Mouse (Mus musculus) embryonic stem cell, embryonic (primary cell): Measurements from ENCODE around the gene Hbq1a.

Source experiments
- CTCF ChIA-PET, 4 experiments: fragments of 300-600 bp in 2 of 4; fragments of 350-600 bp in 2 of 4; sonication (Branson Sonifier 250); formaldehyde crosslinking; loops; one replicate each; lab custom pipeline; 2022; ENCODE audit warnings: inconsistent platforms in 2 of 4; lab: Charles Lee
- POLR2A ChIA-PET, 4 experiments: fragments of 300-600 bp in 2 of 4; fragments of 350-600 bp in 2 of 4; sonication (Branson Sonifier 250); formaldehyde crosslinking; loops; one replicate each; lab custom pipeline; 2022; ENCODE audit warnings: antibody characterized with exemption in 4 of 4, inconsistent platforms in 1 of 4; lab: Charles Lee

The Hbq1a gene

DNA sequence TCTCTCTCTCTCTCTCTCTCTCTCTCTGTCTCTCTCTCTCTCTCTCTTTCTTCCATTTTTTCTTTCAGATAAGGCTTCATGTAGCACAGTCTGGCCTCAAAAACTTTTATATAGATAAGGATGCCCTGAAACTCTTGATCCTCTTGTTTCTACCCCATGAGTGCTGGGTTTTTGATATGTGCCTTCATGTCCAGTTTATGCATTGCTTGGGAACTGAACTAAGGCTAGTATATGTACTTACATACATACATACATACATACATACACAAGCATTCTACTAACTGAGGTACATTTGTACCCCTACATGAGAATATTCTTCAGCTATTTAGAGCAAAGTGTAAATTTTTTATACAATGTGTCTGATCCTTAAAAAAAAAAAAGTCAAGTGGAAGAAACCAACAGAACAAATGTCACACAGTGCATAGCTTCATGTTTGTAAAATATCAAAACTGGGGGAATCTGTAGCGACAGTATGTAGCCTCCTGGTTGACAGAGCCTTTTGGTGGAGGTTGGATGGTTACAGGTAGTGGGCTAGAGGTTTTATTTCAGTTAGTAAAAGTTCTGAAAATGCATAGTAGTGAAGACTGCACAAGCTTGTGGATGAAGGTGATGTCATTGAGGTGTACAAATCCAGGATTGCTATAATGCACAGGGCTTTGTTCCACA is 1.9 kb upstream of the Hbq1a start:
- POLR2A ChIA-PET, result no interaction called here

DNA sequence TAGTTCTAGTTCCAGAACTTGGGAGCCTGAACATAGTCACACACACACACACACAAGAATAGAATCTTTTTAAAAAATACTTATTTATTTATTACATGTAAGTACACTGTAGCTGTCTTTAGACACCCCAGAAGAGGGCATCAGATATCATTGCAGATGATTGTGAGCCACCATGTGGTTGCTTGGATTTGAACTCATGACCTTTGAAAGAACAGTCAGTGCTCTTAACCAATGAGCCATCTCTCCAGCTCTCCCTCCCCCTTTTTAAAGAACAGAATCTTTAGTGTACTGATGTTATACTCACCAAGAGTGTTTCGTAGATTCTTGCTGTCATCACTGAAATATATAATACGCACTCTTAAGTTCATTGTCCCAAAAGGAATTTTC is 1.3 kb upstream of the Hbq1a start:
- POLR2A ChIA-PET, result no interaction called here
- CTCF ChIA-PET, result interaction anchor here in 3 of 4 experiments (0.7 to 1.3 kb wide), 4 partner anchors 12 to 32 kb away, joined by 3 to 6 read pairs (median 4); partner anchors contain the start of gene Hbq1b (in 1 of the 3)

More for the DNA sequence above, 1.9 kb upstream of the Hbq1a start:
- CTCF ChIA-PET, result interaction anchor here in 3 of 4 experiments (0.7 to 1.3 kb wide), 4 partner anchors 11 to 31 kb away, joined by 3 to 6 read pairs (median 4); partner anchors contain the start of gene Hbq1b (in 1 of the 3)

DNA sequence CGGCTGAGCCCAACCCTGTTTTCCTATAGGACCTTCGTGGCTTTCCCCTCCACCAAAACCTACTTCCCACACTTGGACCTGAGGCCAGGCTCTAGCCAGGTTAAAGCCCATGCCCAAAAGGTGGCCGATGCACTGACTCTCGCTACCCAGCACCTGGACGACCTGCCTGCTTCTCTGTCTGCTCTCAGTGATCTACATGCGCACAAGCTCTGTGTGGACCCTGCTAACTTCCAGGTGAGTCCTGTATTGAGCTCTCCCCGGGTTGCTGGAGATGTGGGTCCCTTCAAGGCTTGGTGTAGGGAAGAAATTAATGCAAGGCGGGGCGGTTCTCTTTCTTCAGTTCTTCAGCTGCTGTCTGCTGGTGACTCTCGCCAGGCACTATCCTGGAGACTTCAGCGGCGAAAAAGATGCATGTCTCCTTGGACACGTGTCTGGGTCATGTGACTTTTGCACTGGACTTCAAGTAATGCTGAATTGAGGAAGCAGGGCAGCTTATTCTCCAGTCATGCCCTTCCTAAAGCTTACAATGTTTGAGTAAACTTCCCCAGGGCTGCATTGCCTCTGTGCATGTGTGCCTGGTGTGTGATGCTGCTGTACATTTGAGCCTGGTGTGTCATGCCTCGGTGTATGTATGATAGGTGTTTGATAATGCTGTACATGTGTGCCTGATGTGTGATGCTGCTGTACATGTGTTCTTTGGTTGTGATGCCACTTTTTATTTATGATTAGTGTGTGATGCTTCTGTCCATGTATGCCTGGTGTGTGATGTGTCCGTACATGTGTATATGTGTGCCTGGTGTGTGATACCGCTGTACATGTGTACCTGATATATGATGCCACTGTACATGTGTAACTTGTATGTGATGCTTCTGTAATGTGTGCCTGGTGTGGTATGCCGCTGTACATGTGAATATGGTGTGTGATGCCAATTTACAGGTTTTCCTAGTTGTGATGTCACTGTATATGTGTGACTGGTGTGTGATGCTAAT is 704 bp downstream of the Hbq1a start:
- ChIA-PET POLR2A (interaction anchor here in 1 of 4 experiments (0.8 to 1.2 kb wide), 4 partner anchors 14 to 82 kb away, joined by 3 to 6 read pairs (median 4); partner anchors contain the start of gene Hbq1b), CTCF (interaction anchor here (0.7 to 1.8 kb wide), 36 partner anchors 10 to 906 kb away, joined by 3 to 49 read pairs (median 4); partner anchors contain the start of genes Hbq1b (in 2 of the 4), Snrnp25 (in 1 of the 4) and Ubtd2 (in 1 of the 4))

DNA sequence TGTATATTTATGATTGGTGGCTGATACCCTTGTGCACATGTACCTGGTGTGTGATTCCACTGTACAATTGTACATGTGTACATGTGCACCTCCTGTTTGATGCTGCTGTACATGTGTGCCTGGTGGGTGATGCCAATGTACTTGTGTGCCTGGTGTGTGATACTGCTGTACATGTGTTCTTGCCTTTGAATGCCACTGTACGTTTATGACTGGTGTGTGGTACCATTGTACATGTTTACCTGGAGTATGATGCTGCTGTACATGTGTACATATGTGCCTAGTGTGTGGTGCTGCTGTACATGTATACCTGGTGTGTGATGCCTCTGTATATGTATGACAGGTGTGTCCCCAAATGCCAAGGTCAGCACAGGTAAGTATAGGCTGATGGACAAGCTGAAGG is 1.6 kb downstream of the Hbq1a start:
- ChIA-PET POLR2A (no interaction called here), CTCF (no interaction called here)

DNA sequence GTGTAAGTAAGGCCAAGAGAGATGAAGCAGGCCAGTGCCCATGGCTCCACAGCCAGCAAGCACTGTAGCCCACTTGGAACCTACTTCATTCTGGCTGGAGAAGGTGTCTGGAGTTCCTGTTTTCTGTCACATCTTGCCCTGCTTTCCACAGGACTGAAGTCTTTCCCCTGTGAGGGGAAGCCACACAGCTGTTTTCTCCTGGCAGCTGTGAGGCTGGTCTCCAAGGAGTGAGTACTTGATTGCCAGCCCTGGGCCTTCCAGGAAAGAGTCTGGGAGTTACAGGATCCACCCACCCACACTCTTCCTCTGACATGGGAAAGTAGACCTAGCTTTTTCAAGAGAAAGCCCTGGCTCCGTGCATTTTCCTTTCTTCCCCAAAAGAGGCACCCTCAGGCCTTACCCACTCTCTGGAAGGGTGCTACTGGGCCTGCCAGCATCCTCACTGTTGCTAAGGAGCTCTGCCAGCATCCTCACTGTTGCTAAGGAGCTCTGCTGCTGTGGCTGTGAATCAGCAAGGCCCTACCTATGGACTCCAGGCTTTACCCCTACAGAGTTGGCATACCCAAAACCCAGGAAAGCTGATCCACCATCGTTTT is 3.1 kb downstream of the Hbq1a start:
- POLR2A ChIA-PET, result interaction anchor here in 3 of 4 experiments (0.6 to 1.7 kb wide), 4 partner anchors 17 to 288 kb away, joined by 3 to 6 read pairs (median 4); no protein-coding TSS in a partner anchor

DNA sequence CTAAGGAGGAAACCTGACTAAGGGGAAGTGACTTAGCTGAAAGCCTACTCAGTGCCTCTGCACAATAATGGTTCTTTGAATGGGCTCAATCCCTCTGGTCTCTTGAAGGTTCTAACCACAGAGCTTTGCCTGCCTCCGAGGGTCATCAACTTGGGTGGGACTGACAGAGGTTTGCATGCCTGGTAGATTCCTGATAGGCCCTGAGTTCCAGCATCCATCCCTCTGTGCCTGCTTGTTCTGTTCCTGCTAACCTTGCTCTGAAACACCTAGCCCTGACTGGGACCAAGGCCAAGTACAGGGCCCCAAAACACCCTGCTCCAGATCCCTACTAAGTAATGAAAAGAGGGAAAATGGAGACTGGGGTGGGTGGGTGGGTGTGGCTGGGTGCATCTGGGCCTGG is 3.6 kb downstream of the Hbq1a start:
- POLR2A ChIA-PET, result interaction anchor here in 2 of 4 experiments (0.6 to 1.7 kb wide), 3 partner anchors 17 to 289 kb away, joined by 3 to 6 read pairs (median 3); no protein-coding TSS in a partner anchor
- CTCF ChIA-PET, result interaction anchor here (0.8 to 1.5 kb wide), 8 partner anchors 9 to 98 kb away, joined by 3 to 8 read pairs (median 4); partner anchors contain the start of genes Hbq1b (in 1 of the 4) and Snrnp25 (in 1 of the 4)

More for the DNA sequence above, 3.1 kb downstream of the Hbq1a start:
- CTCF ChIA-PET, result interaction anchor here (0.8 to 1.5 kb wide), 8 partner anchors 9 to 98 kb away, joined by 3 to 8 read pairs (median 4); partner anchors contain the start of genes Hbq1b (in 1 of the 4) and Snrnp25 (in 1 of the 4)

DNA sequence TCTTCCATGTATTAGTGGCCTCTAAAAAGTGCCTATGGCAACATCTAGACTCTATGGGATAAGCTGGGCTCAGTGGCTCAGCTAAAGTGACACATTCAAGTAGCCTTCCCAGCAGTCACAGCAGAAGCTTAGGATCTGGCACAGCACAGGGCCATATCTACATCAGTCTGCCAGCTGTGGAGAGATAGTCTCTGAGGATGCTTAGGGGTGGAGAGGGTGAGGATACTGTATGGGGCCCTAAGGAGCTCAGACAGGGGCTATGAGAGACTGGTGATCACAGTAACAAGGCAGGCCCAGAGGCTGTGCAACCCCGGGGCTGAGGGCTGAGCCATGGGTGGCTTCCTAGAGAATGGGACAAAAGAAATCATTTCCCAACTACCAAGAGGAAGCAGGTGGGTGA is 7.1 kb downstream of the Hbq1a start:
- CTCF ChIA-PET, result interaction anchor here in 3 of 4 experiments (0.6 to 4.7 kb wide), 6 partner anchors 14 to 124 kb away, joined by 3 to 22 read pairs (median 4); partner anchors contain the start of gene Hbq1b (in 1 of the 3)
- POLR2A ChIA-PET, result interaction anchor here in 1 of 4 experiments (2.0 kb wide), 1 partner anchor 14 kb away, joined by 7 read pairs; no protein-coding TSS in a partner anchor

DNA sequence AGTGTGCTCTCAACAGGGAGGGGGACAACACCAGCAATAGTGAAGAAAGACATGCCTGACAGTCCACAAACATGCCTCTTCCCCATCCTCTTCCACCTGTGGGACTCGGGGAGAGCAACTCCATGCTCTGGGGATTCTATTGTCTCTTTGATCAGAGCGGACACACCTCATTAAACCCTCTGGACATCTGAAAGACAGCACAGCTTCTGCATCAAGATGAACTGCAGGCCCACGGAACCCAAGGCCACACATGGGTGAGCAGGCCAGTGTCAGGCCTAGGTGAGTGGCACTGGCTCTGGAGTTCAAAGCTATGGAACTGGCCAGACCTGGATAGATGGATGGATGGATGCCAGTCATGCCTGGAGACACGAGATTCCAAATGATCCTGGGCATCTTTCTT is 9.6 kb downstream of the Hbq1a start:
- POLR2A ChIA-PET, result interaction anchor here in 3 of 4 experiments (0.5 to 1.0 kb wide), 3 partner anchors 22 to 228 kb away, joined by 3 to 9 read pairs (median 4); no protein-coding TSS in a partner anchor
- CTCF ChIA-PET, result interaction anchor here in 2 of 4 experiments (1.0 to 4.7 kb wide), 4 partner anchors 10 to 23 kb away, joined by 3 to 24 read pairs (median 13); partner anchors contain the start of genes Hbq1a (in 1 of the 2) and Hbq1b (in 1 of the 2)

DNA sequence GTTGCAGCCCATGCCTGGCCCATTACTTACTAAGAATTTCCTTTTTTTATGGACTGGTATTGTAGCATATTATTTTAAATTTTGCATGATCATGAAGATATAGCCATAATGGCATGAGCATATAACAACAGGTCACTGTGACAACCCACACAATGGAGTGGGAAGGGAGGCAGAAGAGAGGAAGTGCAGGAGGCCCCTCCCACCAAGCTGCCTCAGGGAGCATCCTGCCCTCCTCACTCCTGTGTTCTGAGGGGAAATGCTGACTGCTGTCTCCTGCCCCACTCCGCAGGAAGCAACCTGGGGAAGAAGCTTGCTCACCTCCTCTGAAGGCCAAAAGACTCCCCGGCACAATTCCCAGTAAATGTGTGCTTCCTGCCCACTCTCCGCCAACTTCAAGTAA is 10.1 kb downstream of the Hbq1a start:
- CTCF ChIA-PET, result interaction anchor here in 2 of 4 experiments (1.0 to 4.7 kb wide), 4 partner anchors 10 to 23 kb away, joined by 3 to 24 read pairs (median 13); partner anchors contain the start of genes Hbq1a (in 1 of the 2) and Hbq1b (in 1 of the 2)
- POLR2A ChIA-PET, result interaction anchor here in 1 of 4 experiments (0.6 kb wide), 1 partner anchor 227 kb away, joined by 9 read pairs; no protein-coding TSS in a partner anchor

DNA sequence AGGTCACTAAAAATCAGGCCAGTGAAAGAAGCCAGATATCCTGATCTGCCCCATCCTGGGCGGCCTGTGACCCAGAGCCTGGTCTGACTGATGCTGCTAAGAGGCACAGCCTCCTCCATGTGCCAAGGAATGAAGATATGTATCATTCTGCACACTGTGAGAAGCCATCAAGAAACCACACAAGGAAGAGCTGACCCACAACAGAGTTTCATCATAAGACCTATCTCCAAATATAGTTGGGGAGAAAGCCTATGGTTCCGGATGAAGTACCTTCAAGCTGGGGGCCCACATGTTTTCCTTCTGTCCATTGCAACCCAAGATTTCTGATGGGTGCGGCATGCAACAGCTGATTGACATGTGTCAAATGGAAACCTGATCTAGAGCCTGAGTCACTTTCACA is 16.1 kb downstream of the Hbq1a start:
- POLR2A ChIA-PET, result interaction anchor here in 1 of 4 experiments (0.5 kb wide), 1 partner anchor 10 kb away, joined by 3 read pairs; no protein-coding TSS in a partner anchor
- CTCF ChIA-PET, result interaction anchor here in 1 of 4 experiments (1.3 kb wide), 1 partner anchor 16 kb away, joined by 5 read pairs; the partner anchor contains the start of gene Hbq1a

DNA sequence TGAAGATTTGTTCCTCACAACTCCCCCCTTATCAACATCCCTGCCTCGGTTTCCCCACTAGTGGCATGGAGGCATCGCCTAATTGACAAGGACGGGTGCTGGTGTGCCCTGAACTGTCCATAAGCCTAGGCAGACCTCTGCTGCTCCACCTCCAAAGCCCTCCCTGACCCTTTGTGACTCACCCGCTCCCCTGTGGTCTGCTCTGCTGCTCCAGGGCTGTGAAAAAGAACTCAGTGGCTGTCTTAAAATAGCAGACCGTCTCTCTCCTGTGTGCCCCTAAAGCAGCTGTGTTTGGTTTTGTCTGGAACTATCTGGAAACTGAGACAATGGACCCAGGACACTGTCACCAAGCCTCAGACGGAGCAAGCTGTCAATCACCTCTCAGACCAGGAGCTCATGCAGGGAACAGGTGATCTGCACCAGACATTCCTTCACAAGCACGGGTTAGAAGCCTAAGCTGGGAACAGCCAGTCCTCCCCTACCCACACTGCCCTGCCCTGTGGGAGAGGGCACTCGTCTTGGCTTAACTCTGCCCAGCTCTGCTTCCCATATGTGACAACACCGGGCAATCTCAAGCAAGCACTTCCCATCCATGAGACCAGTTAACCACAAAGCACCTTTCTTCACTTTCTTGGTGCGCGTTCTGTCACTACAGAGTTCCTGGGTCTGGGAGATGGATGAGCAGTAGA is 20.8 kb downstream of the Hbq1a start:
- POLR2A ChIA-PET, result interaction anchor here in 2 of 4 experiments (0.5 to 2.9 kb wide), 22 partner anchors 9 to 450 kb away, joined by 3 to 10 read pairs (median 3); partner anchors contain the start of genes Snrnp25 (in 2 of the 2), Hbq1a (in 1 of the 2), Hbq1b (in 1 of the 2) and Nprl3 (in 1 of the 2)
- CTCF ChIA-PET, result interaction anchor here (0.5 to 6.6 kb wide), 146 partner anchors 9 to 926 kb away, joined by 3 to 136 read pairs (median 4); partner anchors contain the start of genes Hbq1a (in 4 of the 4), Snrnp25 (in 4 of the 4), Hbq1b (in 3 of the 4) and Nprl3 (in 2 of the 4)

DNA sequence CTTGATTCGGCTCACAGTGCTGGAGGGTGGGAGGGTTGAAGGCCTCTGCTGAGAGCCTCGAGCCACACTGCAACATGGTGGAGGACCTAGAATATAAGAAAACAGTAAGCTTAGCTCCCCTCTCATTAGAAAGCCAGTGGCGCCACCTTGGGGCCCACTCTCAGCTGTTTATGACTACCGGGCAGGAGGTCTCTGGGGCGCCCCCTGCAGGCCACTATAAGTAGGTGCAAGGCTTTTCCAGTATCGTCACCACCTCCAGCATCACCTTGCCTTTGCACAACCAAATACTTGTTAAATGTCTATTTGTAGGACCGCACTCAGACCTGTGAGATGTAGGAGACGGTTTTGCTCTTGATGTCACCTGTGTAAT is 21.3 kb downstream of the Hbq1a start:
- ChIA-PET CTCF (interaction anchor here (0.5 to 6.6 kb wide), 149 partner anchors 9 to 927 kb away, joined by 3 to 136 read pairs (median 4); partner anchors contain the start of genes Hbq1a (in 4 of the 4), Snrnp25 (in 4 of the 4), Hbq1b (in 3 of the 4) and Nprl3 (in 2 of the 4)), POLR2A (interaction anchor here in 3 of 4 experiments (0.6 to 2.9 kb wide), 22 partner anchors 9 to 451 kb away, joined by 3 to 10 read pairs (median 3); partner anchors contain the start of genes Snrnp25 (in 2 of the 3), Fbxw11 (in 1 of the 3), Hbq1a (in 1 of the 3) and Hbq1b (in 1 of the 3))

DNA sequence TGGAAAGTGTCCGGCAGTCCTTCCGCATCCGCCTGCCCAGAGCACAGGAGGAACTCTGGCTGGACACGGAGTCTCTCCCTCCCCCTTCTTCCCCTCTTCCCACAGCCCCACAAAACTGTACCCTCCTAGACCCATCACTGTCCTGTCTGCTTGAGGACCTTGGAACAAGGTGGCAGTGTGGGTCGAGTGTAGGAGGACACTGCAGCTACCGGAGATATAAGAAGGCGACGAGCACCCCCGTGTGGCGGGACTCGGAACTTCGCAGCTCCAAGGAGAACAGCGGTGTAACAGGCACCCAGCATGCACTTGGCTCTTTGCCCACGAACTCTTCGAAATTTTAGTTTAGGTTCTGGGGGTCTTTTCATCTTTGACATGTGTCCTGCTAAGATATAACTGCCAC is 24.7 kb downstream of the Hbq1a start:
- POLR2A ChIA-PET, result interaction anchor here in 2 of 4 experiments (0.5 to 1.6 kb wide), 3 partner anchors 106 to 215 kb away, joined by 3 to 4 read pairs (median 3); partner anchors contain the start of gene Snrnp25 (in 1 of the 2)
- CTCF ChIA-PET, result interaction anchor here (0.5 to 6.6 kb wide), 46 partner anchors 10 to 844 kb away, joined by 3 to 72 read pairs (median 4); partner anchors contain the start of genes Hbq1b (in 2 of the 4), Hbq1a (in 1 of the 4), Nprl3 (in 1 of the 4) and Snrnp25 (in 1 of the 4)

DNA sequence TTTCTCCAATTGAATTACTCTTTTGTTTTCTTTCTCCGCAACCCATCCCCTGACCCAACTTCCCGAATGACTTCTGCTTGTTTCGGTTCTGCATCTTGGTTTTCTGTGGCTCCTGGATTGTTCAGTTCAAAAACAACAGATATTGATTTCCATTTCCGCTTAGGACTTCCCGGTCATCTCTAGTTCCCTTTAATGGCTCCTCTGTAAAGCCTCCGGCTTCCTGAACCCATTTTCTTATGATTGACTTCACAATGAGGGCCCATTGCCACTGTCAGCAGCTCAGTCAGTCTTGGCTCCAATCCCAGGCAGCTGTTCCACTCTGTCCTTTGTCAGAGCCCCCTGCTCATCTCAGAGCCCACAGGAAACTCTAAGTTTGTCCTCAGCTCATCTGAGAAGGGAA is 31.2 kb downstream of the Hbq1a start:
- POLR2A ChIA-PET, result no interaction called here
- CTCF ChIA-PET, result interaction anchor here (0.6 to 2.7 kb wide), 9 partner anchors 10 to 283 kb away, joined by 3 to 15 read pairs (median 4); no protein-coding TSS in a partner anchor

DNA sequence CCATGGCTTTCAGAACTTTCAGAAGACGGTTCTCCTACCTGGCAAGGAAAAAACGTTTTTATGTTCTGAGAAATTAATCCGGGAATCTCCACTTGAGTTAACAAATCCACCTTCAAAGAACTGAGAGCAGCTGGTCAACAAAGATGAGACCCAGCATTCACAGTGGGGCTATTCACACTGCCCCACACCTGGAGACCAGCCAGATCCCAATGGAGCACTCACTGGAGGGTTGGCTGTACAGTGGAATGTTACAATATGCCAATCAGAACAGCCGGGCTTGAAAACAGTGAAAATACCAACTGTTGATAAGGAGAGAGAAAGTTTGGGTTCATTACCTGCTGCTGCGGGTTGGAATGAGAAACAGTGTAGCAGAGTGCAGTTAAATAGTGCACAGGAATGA is 32.0 kb downstream of the Hbq1a start:
- CTCF ChIA-PET, result interaction anchor here in 2 of 4 experiments (1.6 to 2.7 kb wide), 2 partner anchors 11 to 150 kb away, joined by 5 to 15 read pairs; no protein-coding TSS in a partner anchor

More for the DNA sequence above, 32.0 kb downstream of the Hbq1a start:
- POLR2A ChIA-PET, result interaction anchor here in 1 of 4 experiments (0.7 kb wide), 1 partner anchor 22 kb away, joined by 4 read pairs; no protein-coding TSS in a partner anchor
